Mouse (Mus musculus): ENCODE results near the gene Slc1a1. TPM values are rescaled to one million over a fixed set of nuclear protein-coding genes. Genes with fewer than 3 reads are reported as not detected.

Slc1a1 gene
- total and polyA plus RNA-seq, 2 experiments from 2014 or later: 3.7 to 14.1 TPM

- DNase-seq (ENCODE audit: low spot score) (peak; percentile 57), ATAC-seq (ENCODE audit: insufficient read depth, low read depth) (peak; percentile 92)
- Histone ChIP-seq H3K27me3 (ENCODE audit: control insufficient read depth, insufficient read depth, low read length) (no peaks in the 10 kb centered on the region), H3K36me3 (replicated peaks; ENCODE audit: control insufficient read depth, insufficient read depth, low read length) (peaks cover 10% of the 10 kb centered on the region; the same call in 1 of the 2 replicates), H3K4me3 (ENCODE audit: low read depth, low read length) (no peak overlapping the region), H3K4me1 (ENCODE audit: control insufficient read depth, insufficient read depth) (0 out of 2 replicates have a peak, but pooled peaks cover 7% of the 10 kb centered on the region), H3K4me2 (ENCODE audit: low read depth, low read length) (no peak overlapping the region), H3K9ac (replicated peaks; ENCODE audit: low read depth, low read length) (no peak overlapping the region), H3K27ac (ENCODE audit: low read depth) (peak overlapping the region; percentile 81), H3K9me3 (replicated peaks; ENCODE audit: control insufficient read depth, low read length) (no peaks in the 10 kb centered on the region)
- TF ChIP-seq EP300 (IDR thresholded peaks at IDR 0.05; ENCODE audit: low read depth) (peak; percentile 34; the same call in 1 of the 2 replicates), CTCF (IDR thresholded peaks at IDR 0.05; ENCODE audit: low read depth) (no peak)
- WGBS: 26% methylated on average over 9 of the region's 9 CpGs
These were observed 105.5 kb downstream of the Slc1a1 start for GRCm38 (mm10) chr19:28940135-28940874.

GRCm38 (mm10) chr19:28941271-28941670, 106.4 kb downstream of the Slc1a1 start:
- Histone ChIP-seq H3K27me3 (ENCODE audit: control insufficient read depth, insufficient read depth, low read length) (no peaks in the 10 kb centered on the region), H3K9ac (replicated peaks; ENCODE audit: low read depth, low read length) (no peak overlapping the region), H3K27ac (ENCODE audit: low read depth) (peak overlapping the region; percentile 81), H3K4me2 (ENCODE audit: low read depth, low read length) (no peak overlapping the region), H3K4me3 (ENCODE audit: low read depth, low read length) (no peak overlapping the region), H3K4me1 (ENCODE audit: control insufficient read depth, insufficient read depth) (0 out of 2 replicates have a peak, but pooled peaks cover 9% of the 10 kb centered on the region), H3K9me3 (replicated peaks; ENCODE audit: control insufficient read depth, low read length) (no peaks in the 10 kb centered on the region), H3K36me3 (replicated peaks; ENCODE audit: control insufficient read depth, insufficient read depth, low read length) (peaks cover 10% of the 10 kb centered on the region; the same call in 1 of the 2 replicates)
- TF ChIP-seq EP300 (IDR thresholded peaks at IDR 0.05; ENCODE audit: low read depth): no peak
- TF ChIP-seq CTCF (IDR thresholded peaks at IDR 0.05; ENCODE audit: low read depth): no peak
- ATAC-seq (ENCODE audit: insufficient read depth, low read depth) (no peak), DNase-seq (ENCODE audit: low spot score) (no peak)
- WGBS: 51% methylated on average over 4 of the region's 4 CpGs

- H3K9me3 ChIP-seq (replicated peaks; ENCODE audit: control insufficient read depth, low read length): no peaks in the 10 kb centered on the region; the same call in 1 of the 2 replicates
- H3K4me3 ChIP-seq (ENCODE audit: low read depth, low read length): no peak overlapping the region
- ATAC-seq (ENCODE audit: insufficient read depth, low read depth): peak; percentile 93
- peaks cover 18% of the 10 kb centered on the region for H3K4me1 ChIP-seq (ENCODE audit: control insufficient read depth, insufficient read depth)
- peak; percentile 77 for DNase-seq (ENCODE audit: low spot score)
- TF ChIP-seq EP300 (IDR thresholded peaks at IDR 0.05; ENCODE audit: low read depth) (no peak), CTCF (IDR thresholded peaks at IDR 0.05; ENCODE audit: low read depth) (no peak)
- no peak overlapping the region for H3K4me2 ChIP-seq (ENCODE audit: low read depth, low read length)
- H3K27me3 ChIP-seq (ENCODE audit: control insufficient read depth, insufficient read depth, low read length): no peaks in the 10 kb centered on the region
- no peaks in the 10 kb centered on the region for H3K36me3 ChIP-seq (replicated peaks; ENCODE audit: control insufficient read depth, insufficient read depth, low read length)
- 6% methylated on average over 4 of the region's 4 CpGs for WGBS
- H3K27ac ChIP-seq (ENCODE audit: low read depth): peak overlapping the region; percentile 69
- H3K9ac ChIP-seq (replicated peaks; ENCODE audit: low read depth, low read length): no peak overlapping the region
These were observed 111.9 kb downstream of the Slc1a1 start for GRCm38 (mm10) chr19:28946782-28947181.

DNA sequence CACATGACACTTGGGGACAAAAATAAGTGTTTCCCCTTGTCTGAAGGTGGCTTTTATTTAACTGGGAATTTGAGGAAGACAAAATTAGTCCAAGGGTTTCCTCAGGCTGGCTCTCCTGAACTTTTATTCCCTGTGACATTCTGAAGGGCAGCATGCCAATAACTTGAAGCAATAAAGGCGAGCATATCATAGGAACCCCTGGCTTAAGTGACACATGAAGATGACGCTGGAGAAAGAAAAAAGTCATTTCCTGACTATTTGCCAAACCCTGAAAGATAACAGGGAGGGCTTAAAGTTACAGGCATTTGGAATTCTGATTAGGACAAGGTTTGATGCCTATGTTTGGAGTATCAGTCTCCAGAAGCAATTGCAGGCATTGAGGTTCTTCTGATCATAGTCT, 112.5 kb downstream of the Slc1a1 start:
- TF ChIP-seq CTCF (IDR thresholded peaks at IDR 0.05; ENCODE audit: low read depth): no peak
- no peak for TF ChIP-seq EP300 (IDR thresholded peaks at IDR 0.05; ENCODE audit: low read depth)
- Histone ChIP-seq H3K36me3 (replicated peaks; ENCODE audit: control insufficient read depth, insufficient read depth, low read length) (no peaks in the 10 kb centered on the region), H3K4me3 (ENCODE audit: low read depth, low read length) (no peak overlapping the region), H3K27me3 (ENCODE audit: control insufficient read depth, insufficient read depth, low read length) (no peaks in the 10 kb centered on the region), H3K4me2 (ENCODE audit: low read depth, low read length) (no peak overlapping the region), H3K4me1 (ENCODE audit: control insufficient read depth, insufficient read depth) (peaks cover 18% of the 10 kb centered on the region), H3K27ac (ENCODE audit: low read depth) (peak overlapping the region; percentile 69), H3K9ac (replicated peaks; ENCODE audit: low read depth, low read length) (no peak overlapping the region), H3K9me3 (replicated peaks; ENCODE audit: control insufficient read depth, low read length) (no peaks in the 10 kb centered on the region; the same call in 1 of the 2 replicates)
- DNase-seq (ENCODE audit: low spot score) (no peak), ATAC-seq (ENCODE audit: insufficient read depth, low read depth) (no peak)
- WGBS: 2% methylated on average over 2 of the region's 2 CpGs

DNA sequence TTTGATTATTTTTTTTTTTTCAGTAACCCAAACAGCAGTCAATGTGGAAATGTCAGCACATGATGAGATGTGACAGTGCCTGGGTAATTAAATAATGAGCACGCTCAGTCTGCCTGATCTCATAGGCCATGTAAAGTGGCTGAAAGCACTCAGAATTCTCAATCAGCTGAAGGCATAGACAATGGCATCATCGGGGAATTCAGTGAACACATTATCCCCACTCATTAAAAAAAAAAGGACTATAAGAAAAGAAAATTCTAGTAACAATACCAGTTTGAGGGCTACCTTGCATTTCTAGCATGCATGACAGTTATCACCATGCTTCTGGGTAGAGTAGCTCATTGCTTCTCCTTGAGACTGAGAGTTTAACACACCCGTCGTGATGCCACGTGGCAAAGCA, 116.4 kb downstream of the Slc1a1 start:
- Histone ChIP-seq H3K4me1 (ENCODE audit: control insufficient read depth, insufficient read depth) (peaks cover 16% of the 10 kb centered on the region), H3K36me3 (replicated peaks; ENCODE audit: control insufficient read depth, insufficient read depth, low read length) (no peaks in the 10 kb centered on the region), H3K9me3 (replicated peaks; ENCODE audit: control insufficient read depth, low read length) (no peaks in the 10 kb centered on the region; the same call in 1 of the 2 replicates), H3K4me3 (ENCODE audit: low read depth, low read length) (no peak overlapping the region), H3K9ac (replicated peaks; ENCODE audit: low read depth, low read length) (no peak overlapping the region), H3K4me2 (ENCODE audit: low read depth, low read length) (no peak overlapping the region), H3K27ac (ENCODE audit: low read depth) (no peak overlapping the region), H3K27me3 (ENCODE audit: control insufficient read depth, insufficient read depth, low read length) (no peaks in the 10 kb centered on the region)
- no peak for ATAC-seq (ENCODE audit: insufficient read depth, low read depth)
- no peak for DNase-seq (ENCODE audit: low spot score)
- WGBS: 80% methylated on average over 5 of the region's 5 CpGs
- TF ChIP-seq EP300 (IDR thresholded peaks at IDR 0.05; ENCODE audit: low read depth) (no peak), CTCF (IDR thresholded peaks at IDR 0.05; ENCODE audit: low read depth) (no peak)

Measured in heart, postnatal 0 days (tissue).